Mouse (Mus musculus) adrenal gland, postnatal 36 days (tissue): Measurements from ENCODE around the gene Esrrb. TPM values are rescaled to one million over a fixed set of nuclear protein-coding genes. Genes with fewer than 3 reads are reported as not detected.

Source experiments
- DNase-seq, 2 experiments: peaks; one replicate each; pipeline ENCODE4 v3.0.0; 2021; ENCODE audit warnings: mixed read lengths in 1 of 2
- total RNA-seq, 2 experiments: library from RNA; stranded (reverse); gene quantifications; 2 replicates each; pipeline ENCODE4 v1.2.3; 2021

Esrrb gene
- total RNA-seq, 2 experiments from 2014 or later = 0.17 TPM; not detected in 1

DNA sequence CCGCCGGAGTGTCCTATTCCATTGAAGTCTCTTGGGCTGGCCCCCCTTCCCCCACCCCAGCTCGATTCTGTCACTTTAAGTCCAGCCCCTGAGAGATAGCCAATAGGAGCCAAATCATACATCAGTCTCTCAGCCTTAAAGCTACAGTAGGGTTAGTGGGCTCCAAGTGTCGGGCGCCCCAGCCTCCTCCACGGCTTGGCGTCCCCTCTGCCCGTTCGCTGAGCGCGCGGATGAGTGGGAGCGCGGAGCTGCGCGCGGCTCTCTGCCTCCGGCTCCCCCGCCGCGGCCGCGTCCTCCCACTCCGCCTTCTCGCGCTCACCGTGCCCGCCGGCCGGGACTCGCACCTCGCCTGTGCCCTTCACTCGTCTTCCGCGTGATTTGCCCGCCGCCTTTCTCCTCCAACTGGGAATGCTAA is 60.6 kb downstream of the Esrrb start:
- DNase-seq = peak; percentile 31 to 42

DNA sequence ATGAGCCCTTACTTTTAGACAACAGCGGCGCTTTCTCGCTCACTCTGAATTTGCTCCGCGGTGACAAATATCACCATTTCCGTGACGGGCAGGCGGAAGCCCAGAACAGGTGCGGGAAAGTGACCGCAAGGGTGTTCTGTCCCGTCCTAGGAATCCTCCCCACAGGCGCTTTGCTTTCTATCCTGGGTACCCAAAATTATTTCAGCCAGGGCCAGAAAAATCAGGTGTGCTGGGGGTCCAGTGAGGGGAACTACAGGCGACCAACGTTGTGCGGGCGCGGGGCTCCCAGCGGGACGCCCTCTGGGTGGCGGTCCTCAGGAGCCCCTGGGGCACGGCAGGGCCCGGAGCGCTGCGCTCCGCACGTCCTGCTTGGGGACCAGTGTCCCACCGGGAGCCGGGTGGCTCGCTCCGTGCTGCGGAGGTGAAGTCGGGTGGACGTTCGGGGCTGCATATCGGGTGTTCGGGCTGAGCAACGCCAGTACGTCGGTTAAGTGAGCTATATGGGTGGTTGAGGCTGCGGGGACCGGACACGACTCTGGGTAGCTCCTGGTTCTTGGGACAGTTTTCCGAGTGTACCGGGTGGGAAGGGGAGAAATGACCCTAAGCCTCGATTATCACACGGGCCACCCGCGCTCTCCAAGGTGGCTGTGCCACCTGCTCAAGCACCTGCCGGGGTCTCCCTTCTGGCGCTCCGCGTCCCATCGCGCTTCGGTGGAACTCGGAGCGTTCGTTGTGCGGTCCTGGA is 61.4 kb downstream of the Esrrb start:
- no peak for DNase-seq

DNA sequence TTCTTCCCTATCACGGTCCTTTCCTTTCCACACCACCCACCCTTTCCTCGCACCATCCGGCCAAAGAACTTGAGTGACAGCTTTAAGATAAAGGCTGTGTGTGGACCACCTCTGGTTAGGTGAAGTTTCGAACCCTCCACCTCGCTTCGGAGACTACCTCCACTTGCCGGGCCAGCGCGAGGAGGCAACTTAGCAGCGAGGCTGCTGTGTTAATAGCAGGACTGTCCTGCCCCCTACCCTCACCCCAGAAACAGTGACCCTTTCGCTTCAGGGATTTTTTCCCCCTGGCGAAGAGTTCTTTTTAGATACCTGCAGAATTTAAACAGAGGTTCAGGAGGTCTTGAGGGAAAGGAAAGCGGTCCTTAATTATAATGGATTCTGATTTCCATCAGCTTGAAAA is 62.2 kb downstream of the Esrrb start:
- DNase-seq = no peak

DNA sequence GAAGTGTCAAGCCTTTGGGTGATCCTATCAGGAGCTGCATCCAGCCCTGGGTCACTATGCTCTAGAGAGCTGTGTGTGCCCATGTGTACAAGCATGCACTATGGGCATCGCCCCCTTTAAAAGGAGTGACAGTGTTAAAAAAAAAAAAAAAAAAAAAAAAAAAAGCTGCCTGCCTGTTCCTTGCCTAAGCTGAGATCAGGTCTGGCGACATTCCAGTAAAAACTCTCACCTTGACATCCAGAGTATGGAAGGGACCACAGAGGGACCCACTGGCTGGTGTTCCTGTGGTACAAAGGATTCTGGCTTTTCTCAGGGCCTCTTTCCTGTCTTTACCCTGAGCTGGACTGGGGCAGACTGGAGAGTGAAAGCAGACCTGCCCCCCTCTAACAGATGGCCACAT is 66.7 kb downstream of the Esrrb start:
- DNase-seq = no peak

DNA sequence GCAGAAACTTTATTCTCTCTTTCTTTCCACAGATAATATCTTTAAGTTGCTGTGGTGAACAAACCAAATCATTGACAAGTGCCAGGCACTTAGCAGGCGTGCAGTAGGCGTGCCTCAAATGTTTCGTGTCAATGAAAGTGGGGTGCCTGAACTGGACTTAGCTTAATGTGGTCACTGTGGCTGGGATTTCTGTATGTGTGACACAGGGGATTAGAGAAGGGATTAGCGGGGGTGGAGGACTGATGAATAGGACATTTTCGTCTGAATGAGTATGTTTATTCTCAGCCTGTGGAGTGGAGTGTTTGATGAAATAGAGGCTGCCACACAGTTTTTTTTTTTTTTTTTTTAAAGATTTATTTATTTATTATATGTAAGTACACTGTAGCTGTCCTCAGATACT is 70.8 kb downstream of the Esrrb start:
- no peak for DNase-seq

DNA sequence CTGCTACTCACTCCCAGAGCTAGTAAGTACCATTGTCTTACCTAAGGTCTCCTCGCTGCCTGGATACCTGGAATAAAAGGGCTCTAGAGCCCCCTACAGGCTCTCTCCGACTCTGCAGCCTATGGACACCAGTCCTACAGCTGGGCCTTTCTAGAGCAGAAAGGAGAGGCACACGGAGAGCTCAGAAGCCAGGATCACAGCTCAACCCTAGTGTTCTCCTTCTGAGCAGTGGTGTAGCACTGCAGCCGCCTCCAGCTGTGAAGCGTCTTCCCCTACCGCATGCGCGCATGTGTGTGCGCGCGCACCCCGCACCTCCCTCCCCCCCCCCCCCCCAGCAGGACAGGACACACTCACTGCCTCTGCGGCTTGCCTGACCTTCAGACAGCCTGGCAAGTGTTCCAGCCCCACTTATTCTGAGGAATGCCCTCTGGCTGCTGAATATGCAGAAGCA is 72.5 kb downstream of the Esrrb start:
- peak; percentile 72 to 76 for DNase-seq

DNA sequence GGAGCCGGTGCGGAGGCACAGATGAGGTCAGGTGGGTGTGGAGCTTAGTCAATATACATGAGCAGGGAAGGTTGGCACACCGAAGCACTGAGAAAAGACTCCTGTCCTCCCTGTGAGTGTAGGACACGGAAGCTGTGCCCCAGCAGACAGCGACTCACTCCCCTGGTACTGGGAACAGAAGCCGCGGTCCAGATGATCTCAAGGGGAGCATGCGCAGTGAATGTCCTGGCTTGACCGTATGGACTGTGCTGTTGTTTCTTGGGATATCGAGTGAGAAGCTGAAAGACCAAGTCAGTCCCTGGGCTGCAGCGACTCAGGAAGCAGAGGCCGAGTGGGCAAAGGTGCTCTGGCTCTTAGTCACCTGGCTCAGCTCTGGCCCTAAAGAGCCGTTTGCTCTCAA is 74.7 kb downstream of the Esrrb start:
- no peak for DNase-seq

DNA sequence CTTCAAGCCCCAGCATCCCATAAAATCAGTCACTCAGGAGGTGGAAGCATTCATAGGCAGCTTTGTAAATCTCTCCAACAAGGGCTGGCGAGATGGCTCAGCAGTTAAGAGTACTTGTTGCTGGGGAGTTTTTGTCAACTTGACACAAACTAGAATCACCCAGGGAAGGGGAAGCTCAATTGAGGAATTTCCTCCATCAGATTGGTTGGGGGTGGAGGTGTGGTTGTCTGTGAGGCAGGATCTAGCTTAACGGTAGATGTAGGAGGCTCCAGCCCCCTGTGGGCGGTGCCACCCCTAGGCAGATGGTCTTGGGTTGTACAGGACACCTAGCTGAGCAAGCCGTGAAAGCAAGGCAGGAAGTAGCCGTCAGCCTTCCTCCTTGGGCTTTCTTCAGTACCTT is 89.9 kb downstream of the Esrrb start:
- no peak for DNase-seq

DNA sequence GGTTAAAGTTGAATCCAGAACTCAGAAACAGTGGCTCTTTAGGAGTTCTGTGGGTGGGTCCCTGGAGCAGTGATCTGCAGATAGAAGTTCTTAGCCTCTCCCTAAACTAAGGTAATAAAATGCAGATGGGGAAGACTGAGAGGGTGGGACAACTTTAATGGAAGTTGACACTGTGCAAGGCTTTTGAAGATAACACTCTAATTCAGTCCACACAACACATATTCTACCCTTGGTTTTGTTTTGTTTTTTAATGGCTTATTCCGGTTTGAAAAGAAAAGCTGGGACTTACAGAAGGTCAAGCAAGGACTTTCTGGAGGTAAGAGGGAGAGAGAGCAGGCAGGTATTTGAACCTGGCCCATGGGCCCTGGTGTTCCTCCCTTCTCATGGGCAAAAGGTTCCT is 94.1 kb downstream of the Esrrb start:
- no peak for DNase-seq

DNA sequence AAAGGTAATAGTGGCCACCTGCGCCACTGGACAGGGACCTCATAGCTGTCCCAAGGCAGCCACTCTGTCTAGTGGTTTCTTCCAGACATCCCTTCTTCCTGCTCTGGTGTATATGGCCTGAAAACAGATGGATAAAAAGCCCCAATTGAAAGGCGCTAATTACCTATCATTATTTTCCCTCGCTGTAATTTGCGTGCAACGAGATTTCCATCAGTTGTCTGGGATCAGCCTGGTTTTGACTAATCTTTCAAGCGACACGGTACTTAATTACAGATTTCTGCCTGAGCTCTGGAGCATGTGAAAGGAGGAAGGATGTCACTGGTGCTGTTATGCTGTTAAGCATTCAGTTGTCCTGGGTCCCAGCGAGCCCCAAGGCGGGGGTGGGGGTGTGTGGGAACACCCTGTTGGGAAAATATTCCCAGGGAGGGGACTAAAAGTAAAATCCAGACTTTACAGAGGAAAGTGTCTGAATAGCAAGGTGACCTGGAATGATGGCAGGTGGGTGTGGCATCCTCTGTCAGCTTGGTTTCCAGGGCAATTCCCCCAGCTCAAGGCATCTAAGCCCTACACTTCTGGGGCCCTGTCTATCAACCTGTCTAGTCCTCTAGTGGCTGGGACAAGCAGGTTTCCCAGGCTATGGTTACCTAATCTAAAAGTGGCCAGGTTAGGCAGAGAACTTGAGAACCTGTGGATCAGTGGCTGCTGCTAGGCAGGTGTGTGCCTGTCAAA is 102.0 kb downstream of the Esrrb start:
- DNase-seq = no peak

DNA sequence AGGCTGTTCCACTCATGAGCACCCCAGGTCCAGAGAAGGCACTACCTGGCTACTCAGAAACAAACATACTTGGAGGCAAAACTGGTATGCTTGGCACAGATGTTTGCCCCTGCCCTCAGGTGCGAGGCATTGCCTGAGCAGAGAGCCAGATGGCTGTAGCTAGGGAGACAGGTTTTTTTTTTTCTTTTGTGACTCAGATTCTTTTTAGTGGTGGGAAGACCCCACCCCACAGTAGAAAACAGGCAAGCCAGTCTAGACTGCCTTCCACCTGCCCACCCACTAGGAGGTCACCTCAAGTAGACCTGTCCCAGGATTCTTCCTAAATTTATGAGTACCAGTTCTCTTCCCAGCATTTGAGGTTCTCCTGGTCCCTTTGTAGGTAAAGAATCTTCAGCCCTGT is 103.5 kb downstream of the Esrrb start:
- DNase-seq = no peak

DNA sequence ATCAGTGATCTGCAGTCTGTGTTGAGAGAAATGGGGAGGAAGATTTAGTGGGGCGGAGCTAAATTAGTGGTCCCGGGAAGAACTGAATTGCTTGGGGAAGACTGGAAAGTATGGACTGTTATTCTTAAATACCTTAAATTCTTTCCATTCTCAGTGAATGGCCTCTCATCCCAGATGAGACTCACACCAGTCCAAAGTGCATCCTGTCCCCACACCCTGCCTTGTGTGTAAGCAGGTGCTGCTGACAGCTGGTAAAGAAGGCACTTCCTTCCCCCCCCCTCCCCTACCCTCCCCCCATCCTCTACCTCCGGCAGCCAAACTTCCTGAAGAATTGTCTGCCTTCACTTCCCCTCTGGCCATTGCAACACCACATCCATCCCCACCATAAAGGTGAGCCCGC is 105.3 kb downstream of the Esrrb start:
- DNase-seq = no peak

DNA sequence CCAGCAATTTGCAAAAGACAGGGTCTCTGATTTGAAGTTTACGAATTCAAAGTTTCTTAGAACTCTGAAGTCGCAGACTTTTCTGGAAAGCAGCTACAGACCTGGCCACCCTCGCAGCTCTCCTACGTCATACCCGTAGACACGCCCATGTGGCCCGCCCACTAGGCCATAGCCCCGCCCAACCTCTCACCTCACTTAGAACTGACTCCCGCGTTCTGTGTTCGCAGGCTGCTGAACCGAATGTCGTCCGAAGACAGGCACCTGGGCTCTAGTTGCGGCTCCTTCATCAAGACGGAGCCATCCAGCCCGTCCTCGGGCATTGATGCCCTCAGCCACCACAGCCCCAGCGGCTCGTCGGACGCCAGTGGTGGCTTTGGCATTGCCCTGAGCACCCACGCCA is 109.0 kb downstream of the Esrrb start:
- DNase-seq = no peak

DNA sequence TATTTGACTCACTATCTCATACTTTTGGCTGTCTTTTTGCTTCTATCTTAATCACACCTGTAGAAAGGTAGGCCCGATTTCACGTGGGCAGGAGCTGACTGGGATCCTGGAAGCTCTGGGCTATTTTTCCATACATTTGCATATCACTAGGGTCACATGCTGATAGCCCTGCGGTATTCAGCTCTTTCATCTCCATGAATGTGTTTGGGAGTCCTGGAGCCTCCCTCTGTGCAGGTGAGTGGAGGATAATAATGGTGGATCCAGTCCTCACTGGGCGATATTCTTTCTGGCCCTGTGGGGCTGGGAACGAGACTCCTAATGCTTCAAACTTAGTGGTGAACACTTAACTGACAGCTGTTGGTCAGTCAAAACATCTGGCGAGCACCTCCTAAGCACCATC is 110.0 kb downstream of the Esrrb start:
- no peak for DNase-seq

DNA sequence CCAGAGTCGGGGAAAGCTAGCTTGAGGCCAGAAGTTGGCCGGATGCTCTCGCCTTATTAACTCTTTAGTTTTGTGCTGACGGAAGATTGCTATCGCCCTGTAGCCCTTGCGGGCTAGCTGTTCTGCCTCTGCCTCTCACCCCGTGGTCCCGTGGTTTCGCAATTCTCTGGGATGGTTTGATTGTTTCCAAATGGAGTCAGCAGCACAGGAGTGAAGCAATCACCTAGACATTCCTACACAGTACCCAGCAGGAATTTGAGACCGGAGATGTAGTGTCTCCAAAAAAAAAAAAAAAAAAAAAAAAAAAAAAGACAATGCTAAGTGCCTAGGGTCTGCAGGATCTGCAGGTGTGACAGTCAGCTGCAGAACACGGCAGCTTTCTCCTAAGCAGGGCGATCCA is 112.7 kb downstream of the Esrrb start:
- DNase-seq = no peak

DNA sequence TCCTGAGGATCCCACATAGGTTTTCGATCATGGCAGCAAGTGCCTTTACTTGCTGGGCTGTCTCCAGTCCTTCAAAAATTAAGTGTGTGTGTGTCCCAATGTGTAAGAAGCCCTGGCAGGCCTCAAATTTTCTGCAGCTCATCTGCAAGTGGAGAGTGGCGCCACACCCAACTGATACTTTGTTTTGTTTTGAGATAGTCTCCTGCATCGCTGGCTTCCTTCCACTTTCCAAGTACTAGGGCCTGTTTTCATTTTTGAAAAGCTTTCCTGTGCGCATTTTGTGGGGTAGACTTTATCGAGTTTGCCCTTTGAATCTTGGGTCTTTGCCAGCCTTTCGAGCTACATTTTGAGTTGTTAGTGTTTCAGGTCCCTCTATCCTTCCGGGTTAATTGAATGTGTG is 115.1 kb downstream of the Esrrb start:
- DNase-seq = peak in 1 of 2 experiments; percentile 37

DNA sequence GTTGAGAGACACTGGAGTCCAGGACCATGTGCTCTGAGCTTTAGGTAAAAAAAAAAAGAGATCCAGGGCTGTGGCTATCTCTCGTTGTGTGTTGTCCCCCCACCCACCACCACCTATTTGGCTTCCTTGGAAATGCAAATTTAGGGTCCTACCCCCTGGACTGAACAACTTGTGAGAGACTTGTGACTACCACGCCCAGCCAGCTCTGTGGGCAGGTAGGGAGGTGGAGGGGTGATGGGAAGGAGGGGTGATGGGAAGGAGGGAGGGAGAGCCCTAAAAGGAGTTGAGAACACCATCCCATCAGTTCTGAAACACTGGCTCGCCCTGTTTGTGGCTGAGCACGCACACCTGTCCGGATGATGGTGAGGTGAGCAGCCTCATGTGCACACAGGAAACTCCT is 118.0 kb downstream of the Esrrb start:
- no peak for DNase-seq

DNA sequence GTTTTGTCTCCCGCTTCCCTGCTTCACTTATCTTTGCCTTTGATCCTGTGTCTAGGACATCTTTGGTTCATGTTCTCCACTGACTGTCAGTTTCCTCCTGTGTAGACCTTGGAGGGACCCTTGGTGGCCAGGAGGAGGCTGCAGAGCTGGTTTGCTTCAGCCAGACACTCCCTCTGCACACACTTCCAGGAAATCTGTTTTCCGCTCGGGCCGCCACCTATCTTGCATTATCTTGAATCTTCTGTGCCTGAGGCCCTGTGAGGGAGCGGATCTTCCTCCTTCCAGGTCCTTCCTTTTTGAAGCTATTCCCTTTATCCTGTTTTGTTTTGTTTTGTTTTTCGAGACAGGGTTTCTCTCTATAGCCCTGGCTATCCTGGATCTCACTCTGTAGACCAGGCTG is 121.1 kb downstream of the Esrrb start:
- no peak for DNase-seq

DNA sequence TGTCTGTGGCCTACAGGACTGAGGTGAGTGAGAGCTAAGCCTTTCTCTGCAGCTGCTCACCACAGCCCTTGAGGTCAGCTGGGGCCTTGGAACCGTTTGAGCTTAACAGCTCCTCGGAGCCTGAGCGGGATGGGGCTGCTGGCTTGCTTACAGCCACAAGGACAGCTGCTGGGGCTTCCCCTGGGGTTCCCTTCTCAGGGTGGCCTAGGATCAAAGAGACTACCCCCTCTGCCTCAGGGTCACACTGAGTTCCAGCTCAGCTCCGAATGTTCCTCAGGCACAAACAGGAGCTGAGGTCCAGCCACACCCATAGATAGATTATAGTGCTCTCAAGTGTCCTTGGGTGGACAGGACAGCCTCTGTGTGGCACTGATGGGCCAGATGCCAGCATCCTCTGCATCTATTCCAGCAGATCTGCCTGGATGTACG is 122.5 kb downstream of the Esrrb start:
- DNase-seq = peak; percentile 65 to 73

DNA sequence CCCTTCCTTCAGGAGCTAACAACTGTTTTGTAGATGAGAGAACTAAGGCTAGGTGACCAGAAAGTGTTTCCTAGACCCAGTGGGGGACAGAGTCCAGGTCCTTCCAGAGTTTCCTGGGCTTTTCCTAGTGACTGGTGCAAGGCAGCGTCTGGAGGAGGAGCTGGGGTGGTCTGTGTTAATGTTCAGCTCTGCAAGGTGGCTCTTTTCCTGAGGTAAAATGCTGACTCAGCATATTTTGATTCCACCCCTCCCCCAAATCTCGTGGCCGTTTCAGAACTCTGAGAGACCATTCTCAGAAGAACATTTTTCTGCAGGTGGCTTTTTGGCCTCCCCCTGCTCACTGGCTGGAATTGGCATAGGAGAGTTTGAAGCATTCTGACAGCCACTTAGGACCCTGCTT is 127.1 kb downstream of the Esrrb start:
- no peak for DNase-seq

DNA sequence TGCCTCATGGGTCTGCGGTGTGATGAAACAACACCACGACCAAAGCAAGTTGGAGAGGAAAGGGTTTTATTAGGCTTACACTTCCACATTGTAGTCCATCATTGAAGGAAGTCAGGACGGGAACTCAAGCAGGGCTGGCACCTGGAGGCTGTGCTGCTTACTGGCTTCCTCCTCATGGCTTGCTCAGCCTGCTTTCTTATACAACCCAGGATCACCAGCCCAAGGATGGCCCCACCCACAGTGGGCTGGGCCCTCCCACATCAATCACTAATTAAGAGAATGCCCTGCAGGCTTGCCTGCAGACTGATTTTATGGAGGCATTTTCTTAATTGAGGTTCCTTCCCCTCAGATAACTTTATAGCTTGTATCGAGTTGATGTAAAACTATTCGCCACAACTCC is 129.1 kb downstream of the Esrrb start:
- DNase-seq = no peak

DNA sequence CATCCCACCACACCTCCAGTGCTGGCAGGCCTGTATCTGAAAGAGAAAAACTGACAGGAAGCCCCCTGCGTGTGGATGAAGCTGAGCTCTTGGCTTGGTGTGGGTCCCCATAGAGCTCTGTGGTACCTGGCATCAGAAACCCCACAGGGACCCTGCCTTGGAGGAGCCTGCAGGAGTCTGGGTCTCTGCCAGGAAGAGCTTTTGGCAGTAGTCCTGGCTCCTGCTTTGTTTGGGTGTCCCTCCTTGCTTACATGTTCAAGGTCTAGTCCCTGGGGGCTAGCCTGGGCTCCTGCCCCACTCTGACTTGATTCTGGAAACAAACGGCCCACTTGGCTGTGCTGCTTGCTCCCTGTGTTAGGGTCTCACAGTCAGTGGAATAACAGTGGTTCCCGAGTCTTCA is 130.6 kb downstream of the Esrrb start:
- DNase-seq = peak in 1 of 2 experiments; percentile 53

DNA sequence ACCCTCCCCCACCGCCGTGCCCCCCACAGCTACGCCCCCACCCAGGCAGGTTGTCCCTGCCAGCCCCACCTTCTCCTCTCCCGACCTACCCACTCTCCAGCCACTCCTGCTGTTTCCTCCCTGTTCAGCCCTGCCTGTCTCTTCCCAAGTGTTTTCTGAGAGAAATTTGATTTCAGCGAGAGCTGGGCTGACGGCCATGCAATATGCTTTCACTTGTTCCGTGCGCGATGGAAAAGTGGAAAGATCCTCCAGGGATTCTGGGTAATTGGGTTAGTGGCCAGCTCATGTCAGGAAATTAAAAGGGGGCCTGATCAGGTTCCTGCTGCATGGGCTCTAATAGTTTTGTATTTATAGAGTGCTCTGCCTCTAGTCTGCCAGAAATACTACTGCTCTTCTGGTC is 131.9 kb downstream of the Esrrb start:
- DNase-seq = peak in 1 of 2 experiments; percentile 28

DNA sequence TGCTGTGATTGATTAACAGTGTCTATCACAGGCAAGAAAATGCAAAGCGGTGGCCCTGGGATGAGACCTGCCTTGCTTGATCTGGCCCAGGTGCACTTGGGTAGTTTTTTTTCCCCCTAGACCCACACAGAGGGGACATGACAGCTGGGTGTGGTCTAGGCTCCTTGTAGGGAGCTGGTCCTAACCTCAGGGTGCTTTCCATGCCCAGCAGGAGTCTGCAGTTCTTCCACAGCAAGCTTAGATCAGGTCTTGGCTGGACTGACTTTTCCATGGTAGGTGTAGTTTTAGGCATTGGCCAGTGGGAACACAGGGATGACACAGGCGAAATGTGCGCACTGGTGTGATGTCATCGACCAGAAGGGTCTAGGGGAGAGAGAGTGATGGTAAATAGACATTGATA is 136.2 kb downstream of the Esrrb start:
- DNase-seq = no peak
